Mouse (Mus musculus) MEL (cell line): Measurements from ENCODE around the gene Tnfsf9. TPM values are rescaled to one million over a fixed set of nuclear protein-coding genes. Genes with fewer than 3 reads are reported as not detected.

Experiments used
- DNase-seq: peaks from one replicate; pipeline ENCODE4 v3.0.0; 2011; ENCODE audit warnings: low read depth, low spot score
- H3K27ac ChIP-seq: 2 replicates; pipeline ENCODE4 v1.5.1; 2012; ENCODE audit warnings: low read depth, mild to moderate bottlenecking, control low read depth, low read length, moderate library complexity; ENCODE audit not compliant: control insufficient read depth
- H3K27me3 ChIP-seq, 2 experiments: fragments of 150-350 bp in 1 of 2; sonication (generic) in 1 of 2; 2 replicates each; pipeline ENCODE4 v1.6.1; 2012; ENCODE audit warnings: low read length in 2 of 2, mild to moderate bottlenecking in 2 of 2, improper control_type of control experiment in 1 of 2, moderate library complexity in 1 of 2; ENCODE audit not compliant: insufficient read depth in 2 of 2, control insufficient read depth in 1 of 2
- H3K36me3 ChIP-seq, 2 experiments: 2 replicates each; pipeline ENCODE4 v1.6.1; 2012 to 2014; ENCODE audit warnings: low read length in 2 of 2, improper control_type of control experiment in 1 of 2, inconsistent platforms in 1 of 2, mild to moderate bottlenecking in 1 of 2; ENCODE audit not compliant: insufficient read depth in 2 of 2, control insufficient read depth in 1 of 2
- H3K4me1 ChIP-seq, 2 experiments: fragments of 150-350 bp in 1 of 2; sonication (generic) in 1 of 2; 2 replicates each; pipeline ENCODE4 v1.6.1; 2012; ENCODE audit warnings: low read length in 2 of 2, improper control_type of control experiment in 1 of 2, mild to moderate bottlenecking in 1 of 2; ENCODE audit not compliant: insufficient read depth in 2 of 2, control insufficient read depth in 1 of 2
- H3K4me3 ChIP-seq, 2 experiments: fragments of 150-350 bp in 1 of 2; sonication (generic) in 1 of 2; 2 replicates each; pipeline ENCODE4 v1.5.1; 2012; ENCODE audit warnings: low read depth in 2 of 2, low read length in 2 of 2, mild to moderate bottlenecking in 2 of 2, moderate library complexity in 2 of 2, control low read depth in 1 of 2, improper control_type of control experiment in 1 of 2; ENCODE audit not compliant: control insufficient read depth in 1 of 2, insufficient read depth in 1 of 2
- H3K79me2 ChIP-seq: 2 replicates; pipeline ENCODE4 v1.6.1; 2012; ENCODE audit warnings: mild to moderate bottlenecking, low read length, moderate library complexity; ENCODE audit not compliant: control insufficient read depth, poor library complexity, insufficient read depth
- H3K9ac ChIP-seq: 2 replicates; pipeline ENCODE4 v1.6.1; 2012; ENCODE audit warnings: low read depth, mild to moderate bottlenecking, control low read depth, low read length, moderate library complexity; ENCODE audit not compliant: control insufficient read depth, poor library complexity, severe bottlenecking
- H3K9me3 ChIP-seq: fragments of 150-350 bp; sonication (generic); replicated peaks from 2 replicates; pipeline ENCODE4 v1.6.1; 2012; ENCODE audit warnings: mild to moderate bottlenecking, low read length, improper control_type of control experiment, moderate library complexity; ENCODE audit not compliant: insufficient read depth
- BHLHE40 ChIP-seq: IDR thresholded peaks from 2 replicates; pipeline ENCODE4 v1.6.1; 2012; ENCODE audit warnings: low read depth, mild to moderate bottlenecking, inconsistent platforms, low read length, improper control_type of control experiment, borderline replicate concordance
- CHD1 ChIP-seq: IDR thresholded peaks from 2 replicates; pipeline ENCODE4 v1.6.1; 2012; ENCODE audit warnings: low read depth, mild to moderate bottlenecking, inconsistent platforms, low read length, improper control_type of control experiment
- EP300 ChIP-seq, 2 experiments: IDR thresholded peaks; 2 replicates each; pipeline ENCODE4 v1.6.1; 2011; ENCODE audit warnings: improper control_type of control experiment in 2 of 2, low read length in 2 of 2, low read depth in 1 of 2, mild to moderate bottlenecking in 1 of 2
- KAT2A ChIP-seq: conservative IDR thresholded peaks from 2 replicates; pipeline ENCODE4 v1.6.1; 2012; ENCODE audit warnings: low read depth, low read length, improper control_type of control experiment, inconsistent platforms
- MEF2A ChIP-seq: IDR thresholded peaks from 2 replicates; pipeline ENCODE4 v1.6.1; 2014; ENCODE audit warnings: low read depth, mild to moderate bottlenecking, inconsistent platforms, low read length, improper control_type of control experiment; ENCODE audit not compliant: poor library complexity, insufficient replicate concordance, severe bottlenecking; ENCODE audit errors: extremely low read depth
- MXI1 ChIP-seq: IDR thresholded peaks from 2 replicates; pipeline ENCODE4 v1.6.1; 2011; ENCODE audit warnings: mild to moderate bottlenecking, low read depth, low read length, improper control_type of control experiment
- MYB ChIP-seq: IDR thresholded peaks from 2 replicates; pipeline ENCODE4 v1.6.1; 2011; ENCODE audit warnings: mild to moderate bottlenecking, low read depth, low read length, improper control_type of control experiment
- POLR2A ChIP-seq, 2 experiments: IDR thresholded peaks; 2 replicates each; pipeline ENCODE4 v1.6.1; 2011 to 2012; ENCODE audit warnings: low read length in 2 of 2, mild to moderate bottlenecking in 2 of 2, control low read depth in 1 of 2, improper control_type of control experiment in 1 of 2, low read depth in 1 of 2, moderate library complexity in 1 of 2; ENCODE audit not compliant: control insufficient read depth in 1 of 2, insufficient read depth in 1 of 2, poor library complexity in 1 of 2
- POLR2AphosphoS2 ChIP-seq: IDR thresholded peaks from 2 replicates; pipeline ENCODE4 v1.6.1; 2011; ENCODE audit warnings: low read length, improper control_type of control experiment
- RAD21 ChIP-seq: IDR thresholded peaks from 2 replicates; pipeline ENCODE4 v1.6.1; 2011; ENCODE audit warnings: mild to moderate bottlenecking, low read depth, low read length, improper control_type of control experiment
- SIN3A ChIP-seq: IDR thresholded peaks from 2 replicates; pipeline ENCODE4 v1.6.1; 2012; ENCODE audit warnings: low read length, improper control_type of control experiment, inconsistent platforms
- UBTF ChIP-seq: IDR thresholded peaks from 2 replicates; pipeline ENCODE4 v1.6.1; 2012; ENCODE audit warnings: low read depth, mild to moderate bottlenecking, inconsistent platforms, low read length, improper control_type of control experiment, moderate library complexity, borderline replicate concordance; ENCODE audit not compliant: insufficient read depth
- USF2 ChIP-seq, 2 experiments: IDR thresholded peaks; 2 replicates each; pipeline ENCODE4 v1.6.1; 2011 to 2012; ENCODE audit warnings: improper control_type of control experiment in 2 of 2, low read length in 2 of 2, borderline replicate concordance in 1 of 2, inconsistent platforms in 1 of 2, low read depth in 1 of 2, mild to moderate bottlenecking in 1 of 2; ENCODE audit not compliant: insufficient read depth in 1 of 2
- polyA plus RNA-seq, 2 experiments: library from polyadenylated mRNA; stranded (reverse) in 1 of 2; unstranded in 1 of 2; fragments of >175 nt in 1 of 2; fragments of >200 nt in 1 of 2; gene quantifications; 2 replicates each; pipeline versions ENCODE4 v1.2.1 to v1.2.4; 2012; ENCODE audit warnings: low replicate concordance in 2 of 2, low read depth in 1 of 2; ENCODE audit not compliant: insufficient read length in 2 of 2, insufficient read depth in 1 of 2, missing spikeins in 1 of 2
- total RNA-seq: library from RNA; depleted of rRNA; stranded (reverse); fragments of 300-350 nt; gene quantifications from 2 replicates; pipeline ENCODE4 v1.2.3, GENCODE M21; 2012

Tnfsf9 gene
- total and polyA plus RNA-seq, 3 experiments: 2.0 to 3.4 TPM; not detected in 1

GRCm38 (mm10) chr17:57148343-57148742 is 43.2 kb downstream of the Tnfsf9 start:
- Histone ChIP-seq H3K27ac (no peak overlapping the region), H3K4me1 (no peaks in the 10 kb centered on the region), H3K4me3 (no peak overlapping the region), H3K9ac (no peak overlapping the region), H3K9me3 (no peaks in the 10 kb centered on the region), H3K36me3 (no peaks in the 10 kb centered on the region), H3K79me2 (no peaks in the 10 kb centered on the region), H3K27me3 (peaks cover 0 to 3% of the 10 kb centered on the region in 2 experiments; a peak in 1 of 4 replicates)
- no peak for DNase-seq
- TF ChIP-seq POLR2A (IDR thresholded peaks at IDR 0.05; ENCODE audit: control insufficient read depth in 1 of 2, insufficient read depth in 1 of 2, low read depth in 1 of 2, low read length in 2 of 2, poor library complexity in 1 of 2) (no peak), RAD21 (no peak), UBTF (no peak), BHLHE40 (no peak), EP300 (IDR thresholded peaks at IDR 0.05; ENCODE audit: low read depth in 1 of 2, low read length in 2 of 2) (no peak), MEF2A (no peak), MYB (no peak), POLR2AphosphoS2 (no peak), KAT2A (no peak), CHD1 (no peak)

DNA sequence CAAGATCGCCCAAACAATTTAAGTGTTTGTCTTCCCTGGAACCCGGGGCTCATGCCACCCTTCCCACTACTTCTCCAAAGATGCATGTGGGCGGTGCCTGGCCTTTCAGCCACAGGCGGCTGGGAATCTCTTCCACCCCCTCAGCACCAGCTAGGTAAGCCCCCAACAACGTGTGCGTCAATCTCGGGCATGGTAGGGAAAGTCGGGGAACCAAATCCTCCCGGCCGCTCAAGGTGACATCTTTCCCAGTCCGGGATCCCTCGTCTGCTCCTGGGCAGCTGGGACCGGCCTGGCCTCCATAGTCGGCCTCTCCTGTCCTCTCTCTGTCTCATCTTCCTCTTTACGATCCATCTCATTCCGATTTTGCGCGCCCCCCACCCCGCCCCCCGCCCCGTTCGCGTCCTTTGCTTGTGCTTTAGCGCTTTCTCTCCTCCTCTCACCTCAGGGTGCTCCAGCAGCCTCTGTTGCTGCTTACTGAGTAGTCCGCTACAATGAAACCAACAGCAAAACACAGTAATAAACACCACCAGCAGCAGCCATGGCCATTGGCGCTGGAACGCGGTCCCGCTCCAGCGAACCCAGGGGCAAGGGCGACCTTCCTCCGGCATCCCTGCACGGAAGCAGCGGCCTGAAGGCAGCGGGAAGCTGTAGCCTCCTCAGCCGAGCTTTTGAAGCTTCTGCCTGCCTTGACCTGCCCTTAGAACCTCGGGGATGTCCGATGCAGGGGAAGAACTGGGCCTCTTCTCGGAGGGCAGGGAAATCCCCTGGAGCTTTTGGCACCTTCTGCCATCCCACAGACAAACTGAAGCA is 44.1 kb downstream of the Tnfsf9 start, which contains the start of gene Cd70:
Cd70 (minus strand) TSS at position 784 of the 810 bp plus-strand sequence.
- Histone ChIP-seq H3K4me3 (no peak within 1 kb of the TSS), H3K4me1 (no peaks in the 10 kb centered on the region), H3K9ac (no peak within 1 kb of the TSS), H3K27me3 (peaks cover 0 to 2% of the 10 kb centered on the region in 2 experiments; a peak in 2 of 4 replicates), H3K79me2 (no peaks in the 10 kb centered on the region), H3K36me3 (no peaks in the 10 kb centered on the region), H3K9me3 (no peaks in the 10 kb centered on the region), H3K27ac (no peak within 1 kb of the TSS)
- DNase-seq: no peak
- no peak for TF ChIP-seq POLR2AphosphoS2
- no peak for TF ChIP-seq USF2 (IDR thresholded peaks at IDR 0.05; ENCODE audit: borderline replicate concordance in 1 of 2, insufficient read depth in 1 of 2, low read depth in 1 of 2, low read length in 2 of 2)
- TF ChIP-seq SIN3A: no peak
- no peak for TF ChIP-seq MXI1
- no peak for TF ChIP-seq CHD1
